Mouse (Mus musculus) G1E (cell line): ENCODE data around the gene Ghrl. TPM values are rescaled to one million over a fixed set of nuclear protein-coding genes. Genes with fewer than 3 reads are reported as not detected.
"Not testable (repeated sequence)": the region's sequence is repeated elsewhere in the genome, so short reads cannot be mapped to it uniquely, and the experiment has no call there.

Source experiments
- ATAC-seq: 2 replicates; pipeline ENCODE4 v1.8.0; 2016; ENCODE audit warnings: mild to moderate bottlenecking; ENCODE audit not compliant: insufficient number of reproducible peaks, poor library complexity, low FRiP score, severe bottlenecking; ENCODE audit errors: extremely low read depth
- DNase-seq: peaks from one replicate; pipeline ENCODE4 v3.0.0; 2012; ENCODE audit warnings: low spot score
- H3K27me3 ChIP-seq: 2 replicates; pipeline ENCODE4 v1.6.1; 2012; ENCODE audit warnings: mild to moderate bottlenecking, low read length, inconsistent platforms; ENCODE audit not compliant: insufficient read depth
- H3K36me3 ChIP-seq: replicated peaks from 2 replicates; pipeline ENCODE3; 2012; ENCODE audit warnings: mild to moderate bottlenecking, inconsistent platforms
- H3K4me1 ChIP-seq: 2 replicates; pipeline ENCODE4 v1.6.1; 2012; ENCODE audit warnings: low read depth, low read length, inconsistent platforms, mixed read lengths; ENCODE audit not compliant: insufficient read depth
- H3K4me3 ChIP-seq: 2 replicates; pipeline ENCODE4 v1.5.1; 2012; ENCODE audit warnings: low read depth, mild to moderate bottlenecking, inconsistent platforms, low read length, moderate library complexity, mixed read lengths
- H3K9me3 ChIP-seq: replicated peaks from 2 replicates; pipeline ENCODE4 v1.6.1; 2012; ENCODE audit warnings: inconsistent platforms
- CTCF ChIP-seq: IDR thresholded peaks from 2 replicates; pipeline ENCODE4 v1.5.1; 2012; ENCODE audit warnings: low read depth, low read length, inconsistent platforms, mixed read lengths
- GATA1 ChIP-seq: IDR thresholded peaks from 2 replicates; pipeline ENCODE4 v1.6.1; 2012; ENCODE audit warnings: borderline replicate concordance, low read length, inconsistent platforms, mixed read lengths
- GATA2 ChIP-seq: IDR thresholded peaks from 2 replicates; pipeline ENCODE4 v1.6.1; 2012; ENCODE audit warnings: low read depth, low read length, inconsistent platforms, borderline replicate concordance
- POLR2AphosphoS5 ChIP-seq: IDR thresholded peaks from 2 replicates; pipeline ENCODE4 v1.6.1; 2012; ENCODE audit warnings: low read depth, low read length, inconsistent platforms; ENCODE audit not compliant: insufficient replicate concordance
- TAL1 ChIP-seq: conservative IDR thresholded peaks from 2 replicates; pipeline ENCODE4 v1.6.1; 2012; ENCODE audit warnings: low read depth, low read length, inconsistent platforms, mixed read lengths
- polyA plus RNA-seq: library from polyadenylated mRNA; stranded (reverse); fragments of >175 nt; gene quantifications from 2 replicates; pipeline ENCODE4 v1.2.3, GENCODE M21; 2012
- total RNA-seq, 2 experiments: library from RNA; stranded (forward) in 1 of 2; stranded (reverse) in 1 of 2; fragments of 200-1000 nt in 1 of 2; fragments of >200 nt in 1 of 2; fragmentation: Nextera tagmentation in 1 of 2; gene quantifications; 2 replicates each; pipeline ENCODE4 v1.2.3; 2014 to 2017

Gene Ghrl
- total and polyA plus RNA-seq, 3 experiments, result not detected

DNA sequence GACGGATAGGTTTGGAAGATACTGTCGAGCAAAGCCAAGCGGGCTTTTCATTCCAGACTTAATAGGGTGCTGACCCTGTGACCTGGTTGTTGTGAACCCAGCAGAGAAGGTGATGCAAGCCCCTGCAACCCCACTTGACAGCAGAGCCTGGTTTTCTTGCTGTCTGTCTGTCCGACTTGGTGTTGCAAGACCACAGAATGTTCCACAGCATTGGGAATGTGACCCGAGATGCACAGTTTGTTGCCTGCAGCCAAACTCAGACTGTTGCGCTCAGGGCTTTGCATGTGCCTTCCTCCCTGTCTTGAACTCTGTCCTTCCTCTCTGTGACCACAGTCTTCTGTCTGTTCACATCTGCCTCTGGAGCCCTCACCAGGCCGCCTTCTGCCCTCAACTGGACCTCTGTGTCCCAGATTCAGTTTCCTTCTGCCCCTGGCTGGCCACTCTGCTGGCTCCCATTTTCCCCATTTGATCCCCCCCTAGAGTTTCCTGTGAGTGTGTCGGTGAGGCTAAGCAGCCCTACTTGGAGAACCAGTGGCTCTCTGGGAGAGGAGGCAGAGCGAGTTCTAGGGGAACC is 39.6 kb downstream of the Ghrl start:
- Histone ChIP-seq H3K27me3 (no peaks in the 10 kb centered on the region), H3K36me3 (peaks cover 30% of the 10 kb centered on the region), H3K9me3 (no peaks in the 10 kb centered on the region), H3K4me1 (peaks cover 34% of the 10 kb centered on the region), H3K4me3 (no peak overlapping the region)
- no peak for ATAC-seq
- no peak for DNase-seq
- no peak for TF ChIP-seq CTCF
- no peak for TF ChIP-seq TAL1

DNA sequence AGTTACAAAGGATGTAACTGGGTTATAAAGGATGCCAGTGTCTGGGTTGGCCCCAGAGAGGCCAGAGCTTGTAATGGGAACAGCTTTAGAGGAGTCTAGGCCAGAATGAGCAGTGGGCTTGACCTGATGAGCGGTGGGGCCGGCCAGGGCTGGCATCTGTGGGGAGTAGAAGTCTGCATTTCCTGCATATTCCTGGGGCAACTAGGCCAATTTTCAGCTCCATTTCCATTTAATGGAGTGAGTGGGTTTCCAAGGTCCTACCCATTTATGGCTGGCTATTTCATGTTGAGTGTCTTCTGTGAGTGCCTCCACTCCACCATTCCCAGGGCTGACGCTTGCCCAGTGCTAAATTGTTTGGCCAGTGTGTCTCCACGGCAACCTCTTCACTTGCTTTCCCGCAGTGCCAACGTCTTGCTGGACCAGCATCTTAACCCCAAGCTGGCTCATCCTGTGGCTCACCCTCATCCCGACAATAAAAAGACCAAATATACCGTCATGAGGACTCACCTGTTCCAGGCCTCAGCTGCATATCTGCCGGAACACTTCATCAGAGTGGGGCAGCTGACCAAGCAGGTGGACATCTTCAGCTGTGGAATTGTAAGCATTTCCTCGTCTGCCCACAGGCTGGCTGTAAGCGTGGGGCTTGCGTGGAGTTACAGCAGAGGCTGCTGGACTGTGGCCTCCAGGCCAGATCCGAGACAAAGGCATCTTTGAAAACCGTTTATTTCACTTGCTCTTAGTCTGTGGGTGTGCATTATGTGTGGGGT is 41.3 kb downstream of the Ghrl start:
- no peak for ATAC-seq
- H3K4me1 ChIP-seq, result peaks cover 33% of the 10 kb centered on the region

DNA sequence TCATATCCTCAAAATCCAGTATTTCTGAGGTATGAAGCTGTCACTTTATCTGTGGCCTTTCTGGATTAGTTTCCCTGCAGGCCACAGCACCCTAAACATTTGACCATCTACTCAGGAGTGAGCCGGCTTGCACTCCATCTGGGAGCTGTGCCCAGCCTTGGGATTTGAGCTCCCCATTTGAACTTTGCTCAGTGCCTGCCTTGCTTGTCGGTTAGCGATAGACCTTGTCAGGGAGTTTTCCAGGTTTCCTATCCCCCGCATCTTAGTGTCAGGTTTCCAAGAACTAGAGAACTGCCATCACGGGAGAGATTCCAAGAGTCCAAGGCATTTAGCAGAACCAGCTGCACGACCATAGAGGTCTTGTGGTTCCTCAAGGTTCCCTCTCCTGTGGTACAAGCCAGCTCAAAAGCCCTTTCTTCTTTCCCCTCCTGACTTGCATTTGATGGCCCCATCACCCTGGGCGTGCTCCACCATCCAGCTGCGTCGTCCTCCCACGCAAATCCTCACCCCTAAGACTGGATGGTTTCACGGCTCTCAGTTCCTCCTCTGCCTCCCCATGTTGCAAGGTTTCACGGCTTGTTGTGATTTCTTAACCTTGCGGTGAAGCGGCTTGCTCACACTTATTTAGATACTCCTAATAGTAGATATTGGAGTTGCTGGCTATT is 42.5 kb downstream of the Ghrl start:
- H3K4me1 ChIP-seq, result peaks cover 30% of the 10 kb centered on the region
- no peak overlapping the region for H3K4me3 ChIP-seq
- TF ChIP-seq TAL1, result no peak
- no peak for TF ChIP-seq GATA1
- no peak for TF ChIP-seq GATA2
- no peak for TF ChIP-seq CTCF
- no peak for TF ChIP-seq POLR2AphosphoS5
- ATAC-seq, result no peak
- no peaks in the 10 kb centered on the region for H3K27me3 ChIP-seq
- DNase-seq, result no peak
- peaks cover 38% of the 10 kb centered on the region for H3K36me3 ChIP-seq
- H3K9me3 ChIP-seq, result no peaks in the 10 kb centered on the region

More for the DNA sequence above, 41.3 kb downstream of the Ghrl start:
- no peak for DNase-seq
- Histone ChIP-seq H3K36me3 (peaks cover 32% of the 10 kb centered on the region), H3K27me3 (no peaks in the 10 kb centered on the region), H3K9me3 (no peaks in the 10 kb centered on the region), H3K4me3 (no peak overlapping the region)
- no peak for TF ChIP-seq TAL1
- TF ChIP-seq GATA2, result no peak
- TF ChIP-seq GATA1, result no peak
- TF ChIP-seq CTCF, result no peak
- TF ChIP-seq POLR2AphosphoS5, result no peak

DNA sequence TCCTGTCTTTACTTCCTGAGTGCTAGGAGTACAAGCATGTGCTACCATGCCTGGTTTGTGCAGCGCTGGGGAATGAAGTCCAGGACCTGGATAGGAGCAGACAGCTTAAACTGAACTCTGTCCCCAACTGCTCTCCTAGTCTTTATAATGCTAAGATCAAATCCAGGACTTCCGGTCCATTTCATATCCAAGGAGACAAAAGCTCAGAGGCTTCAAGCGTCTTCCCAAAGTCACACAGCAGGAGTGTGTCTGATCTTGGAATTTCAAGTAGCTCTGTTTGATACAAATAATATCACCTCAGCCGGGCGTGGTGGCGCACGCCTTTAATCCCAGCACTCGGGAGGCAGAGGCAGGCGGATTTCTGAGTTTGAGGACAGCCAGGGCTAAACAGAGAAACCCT is 43.7 kb downstream of the Ghrl start:
- ATAC-seq, result no peak
- no peak overlapping the region for H3K4me3 ChIP-seq
- DNase-seq, result no peak
- TF ChIP-seq TAL1 (no peak), POLR2AphosphoS5 (no peak), CTCF (no peak), GATA1 (no peak), GATA2 (no peak)
- no peaks in the 10 kb centered on the region for H3K27me3 ChIP-seq
- H3K4me1 ChIP-seq, result peaks cover 22% of the 10 kb centered on the region
- no peaks in the 10 kb centered on the region; the same call in 1 of the 2 replicates for H3K9me3 ChIP-seq
- peaks cover 43% of the 10 kb centered on the region for H3K36me3 ChIP-seq

DNA sequence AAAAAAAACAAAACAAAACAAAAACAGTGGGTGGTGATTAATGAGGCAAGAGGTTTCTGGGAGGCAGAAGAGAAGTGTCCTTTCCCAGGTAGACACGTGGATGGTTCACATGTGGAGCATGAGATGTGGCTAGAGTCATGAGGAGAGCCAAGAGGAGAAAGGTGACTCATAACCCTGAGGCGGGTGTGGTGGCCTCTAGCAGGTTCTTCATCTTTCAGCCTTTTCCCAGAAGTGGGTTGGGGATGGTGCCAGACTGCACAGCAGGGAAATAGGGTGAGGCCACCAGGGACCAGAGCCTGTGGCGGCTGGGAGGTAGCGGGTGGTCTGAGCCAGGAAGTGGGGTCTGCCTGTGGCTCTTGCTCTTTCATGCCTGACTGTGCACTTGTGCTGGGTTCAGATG is 44.4 kb downstream of the Ghrl start:
- H3K4me3 ChIP-seq, result no peak overlapping the region
- no peaks in the 10 kb centered on the region for H3K27me3 ChIP-seq
- TF ChIP-seq TAL1 (no peak), GATA1 (no peak), CTCF (no peak), GATA2 (no peak), POLR2AphosphoS5 (no peak)
- DNase-seq, result no peak
- H3K9me3 ChIP-seq, result no peaks in the 10 kb centered on the region; the same call in 1 of the 2 replicates
- H3K4me1 ChIP-seq, result peaks cover 20% of the 10 kb centered on the region
- H3K36me3 ChIP-seq, result peaks cover 44% of the 10 kb centered on the region
- ATAC-seq, result peak; percentile 22; the same call in 1 of the 2 replicates

DNA sequence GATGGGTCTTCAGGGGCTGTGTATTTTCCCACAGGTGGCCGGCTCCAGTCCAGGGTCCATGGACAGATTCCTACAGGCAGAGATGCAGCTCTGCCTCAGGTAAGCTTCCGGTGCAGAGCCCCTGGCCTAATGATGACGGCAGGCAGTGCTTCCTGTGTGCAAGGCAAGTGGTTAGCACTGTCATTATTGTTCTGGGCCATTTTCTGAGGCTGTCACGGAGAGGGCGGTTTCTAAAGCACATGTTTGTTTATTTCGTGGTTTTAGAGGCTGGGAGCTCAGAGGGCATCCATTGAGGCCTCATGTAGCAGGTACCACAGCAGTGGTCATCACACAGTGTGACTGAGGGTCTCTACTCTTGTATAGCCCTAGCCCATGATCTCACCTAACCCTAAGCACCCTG is 46.7 kb downstream of the Ghrl start:
- TF ChIP-seq GATA2 (no peak), GATA1 (no peak), POLR2AphosphoS5 (no peak), TAL1 (no peak), CTCF (no peak)
- H3K27me3 ChIP-seq, result no peaks in the 10 kb centered on the region
- ATAC-seq (no peak), DNase-seq (no peak)
- peaks cover 17% of the 10 kb centered on the region; the same call in 1 of the 2 replicates for H3K4me1 ChIP-seq
- no peak overlapping the region for H3K4me3 ChIP-seq
- H3K36me3 ChIP-seq, result peaks cover 41% of the 10 kb centered on the region
- H3K9me3 ChIP-seq, result no peaks in the 10 kb centered on the region; the same call in 1 of the 2 replicates

DNA sequence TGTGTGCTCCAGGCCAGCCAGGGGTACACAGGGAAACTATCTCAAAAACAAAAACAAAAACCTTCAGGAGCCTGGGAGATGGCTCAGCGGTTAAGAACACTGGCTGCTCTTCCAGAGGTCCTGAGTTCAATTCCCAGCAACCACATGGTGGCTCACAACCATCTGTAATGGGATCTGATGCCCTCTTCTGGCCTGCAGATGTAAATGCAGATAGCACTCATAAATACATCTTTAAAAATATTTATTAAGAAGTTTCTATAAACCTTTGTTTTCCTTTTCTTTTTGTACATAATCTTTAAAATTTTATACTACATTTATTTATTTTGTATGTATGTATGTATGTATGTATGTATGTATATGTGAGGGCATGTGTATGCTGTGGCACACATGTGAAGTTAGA is 47.7 kb downstream of the Ghrl start:
- DNase-seq, H3K27me3 ChIP-seq, H3K9me3 ChIP-seq, H3K4me3 ChIP-seq, ATAC-seq: not testable (repeated sequence)
- Histone ChIP-seq H3K36me3 (peaks cover 45% of the 10 kb centered on the region), H3K4me1 (peaks cover 12% of the 10 kb centered on the region; the same call in 1 of the 2 replicates)
